Mouse (Mus musculus) left cerebral cortex, adult 11 months (tissue): ENCODE measurements at regions not wholly inside any gene's neighbourhood (a gene's known extent, or its start where the extent isn't known, plus 50 kb on each side); places are given as distances from the start of the nearest gene placed in this dataset.

Source experiments
- DNase-seq: peaks from one replicate; pipeline ENCODE4 v3.0.0; 2022; ENCODE audit warnings: low spot score

GRCm38 (mm10) chr16:95814513-95815118, 112.7 kb downstream of the Ets2 start:
- DNase-seq = no peak

- DNase-seq = no peak
Measured at GRCm38 (mm10) chr16:95811092-95811491, 109.2 kb downstream of the Ets2 start.

GRCm38 (mm10) chr16:95809127-95809876, 107.4 kb downstream of the Ets2 start:
- no peak for DNase-seq

GRCm38 (mm10) chr16:95806510-95806909, 104.6 kb downstream of the Ets2 start:
- no peak for DNase-seq

- DNase-seq = no peak
Measured at GRCm38 (mm10) chr16:95804199-95804598, 102.3 kb downstream of the Ets2 start.

- DNase-seq = no peak
Measured at GRCm38 (mm10) chr16:95802641-95803040, 100.8 kb downstream of the Ets2 start.

- no peak for DNase-seq
Measured at GRCm38 (mm10) chr16:95802207-95802606, 100.3 kb downstream of the Ets2 start.

DNA sequence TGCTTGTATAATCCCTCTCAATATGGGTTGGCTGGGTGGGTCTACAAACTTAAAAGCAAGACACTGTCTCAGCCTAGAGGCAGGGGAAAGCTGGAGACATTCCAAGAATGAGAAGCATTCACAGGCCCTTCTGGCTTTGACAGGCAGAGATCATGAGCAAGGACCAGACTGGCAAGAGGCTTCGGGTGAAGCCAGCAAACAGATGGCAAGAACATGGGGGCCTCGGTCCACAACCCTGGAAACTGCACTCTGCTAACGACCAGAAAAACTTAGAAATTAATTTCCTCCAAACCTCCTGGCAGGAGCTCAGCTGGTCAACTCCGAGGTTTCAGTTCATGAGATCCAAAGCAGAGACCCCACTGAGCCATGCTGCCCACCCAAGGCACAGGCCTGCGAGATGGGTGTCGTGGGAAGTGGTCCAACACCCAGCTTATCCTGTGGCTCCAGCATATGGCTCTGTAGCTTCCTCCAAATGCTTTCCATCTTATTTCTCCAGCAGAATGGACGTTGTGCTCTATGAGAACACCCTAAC, 99.1 kb downstream of the Ets2 start:
- DNase-seq = no peak

GRCm38 (mm10) chr16:95798582-95798981, 96.7 kb downstream of the Ets2 start:
- no peak for DNase-seq

DNA sequence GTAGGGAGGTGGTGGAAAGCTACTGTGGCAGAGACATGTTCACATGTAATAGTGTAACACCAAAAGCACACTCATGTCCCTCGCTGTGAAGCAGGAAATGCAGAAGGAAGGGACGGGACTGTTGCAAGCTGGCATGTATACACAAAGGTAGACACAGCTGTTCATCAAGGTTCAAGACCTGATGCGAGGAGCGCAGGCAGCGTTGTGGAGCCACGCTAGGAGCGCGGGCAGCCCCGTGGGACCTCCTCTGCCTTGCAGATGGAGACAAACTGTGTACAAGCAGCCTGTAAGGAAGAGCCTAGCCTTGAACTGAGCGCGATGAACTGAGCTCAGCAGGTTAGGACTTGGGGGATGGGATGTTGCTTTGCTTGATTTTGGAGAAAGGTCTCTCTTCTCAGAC, 96.2 kb downstream of the Ets2 start:
- DNase-seq = no peak

DNA sequence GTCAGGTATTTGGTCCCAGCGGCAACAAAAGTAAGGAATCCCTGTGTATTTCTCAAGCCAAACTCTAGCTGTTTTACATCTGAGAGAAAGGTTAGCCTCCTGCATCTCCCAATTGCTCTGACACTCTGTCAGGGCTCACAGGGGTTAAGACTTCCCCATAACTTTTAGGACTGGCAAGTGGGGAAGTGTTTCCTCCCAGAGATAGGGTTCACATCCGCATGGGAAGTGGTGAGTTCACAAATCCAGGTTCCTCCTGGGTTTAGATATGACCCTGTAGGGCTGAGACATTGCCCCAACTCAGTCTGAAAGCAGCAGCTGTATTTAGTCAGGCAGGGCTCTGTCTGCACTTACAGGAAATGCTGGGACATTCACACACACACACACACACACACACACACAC, 95.3 kb downstream of the Ets2 start:
- no peak for DNase-seq

- no peak for DNase-seq
Measured at GRCm38 (mm10) chr16:95794876-95795275, 93.0 kb downstream of the Ets2 start.

DNA sequence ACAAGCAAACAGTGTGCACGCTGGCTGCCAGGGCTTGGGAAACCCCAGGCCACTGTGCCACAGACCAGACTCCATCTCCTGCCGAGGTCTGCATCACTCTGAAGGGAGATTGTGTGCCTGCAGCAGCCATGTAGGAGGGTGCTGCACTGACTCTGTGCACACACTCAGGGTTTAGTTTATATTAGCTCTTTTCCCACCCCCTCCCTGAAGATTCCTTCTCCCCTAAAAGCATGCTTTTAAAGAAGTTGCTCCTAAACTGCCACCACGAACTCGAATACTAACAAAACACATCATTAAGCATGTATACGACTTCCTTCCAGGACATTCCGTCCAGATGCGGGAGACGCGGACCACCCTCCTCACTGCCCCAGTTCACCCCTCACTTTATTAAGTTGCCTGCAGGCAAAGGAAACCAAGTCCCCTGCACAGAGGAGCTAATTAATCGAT, 92.4 kb downstream of the Ets2 start:
- DNase-seq = no peak

- no peak for DNase-seq
Measured at GRCm38 (mm10) chr16:95790691-95791090, 88.8 kb downstream of the Ets2 start.

DNA sequence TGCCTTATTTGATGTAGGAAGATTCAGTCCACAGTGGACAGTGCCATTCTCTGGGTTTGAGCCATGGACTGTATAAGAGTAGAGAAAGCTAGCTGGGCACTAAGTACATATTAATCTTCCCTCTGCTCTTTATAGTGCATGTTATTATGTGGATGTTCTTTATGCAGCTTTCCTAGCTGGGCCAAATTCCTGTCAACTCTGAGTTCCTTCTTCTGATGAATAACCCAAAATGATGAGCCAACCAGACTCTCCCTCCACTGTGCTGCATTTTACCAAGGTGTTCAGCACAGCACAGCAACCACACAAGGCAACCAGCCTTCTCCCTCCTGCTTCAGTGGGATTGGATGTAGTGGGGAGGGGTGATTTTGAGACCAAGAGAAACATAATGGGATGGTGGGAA, 87.7 kb downstream of the Ets2 start:
- DNase-seq = no peak

- no peak for DNase-seq
Measured at GRCm38 (mm10) chr16:95781681-95782080, 79.8 kb downstream of the Ets2 start.

DNA sequence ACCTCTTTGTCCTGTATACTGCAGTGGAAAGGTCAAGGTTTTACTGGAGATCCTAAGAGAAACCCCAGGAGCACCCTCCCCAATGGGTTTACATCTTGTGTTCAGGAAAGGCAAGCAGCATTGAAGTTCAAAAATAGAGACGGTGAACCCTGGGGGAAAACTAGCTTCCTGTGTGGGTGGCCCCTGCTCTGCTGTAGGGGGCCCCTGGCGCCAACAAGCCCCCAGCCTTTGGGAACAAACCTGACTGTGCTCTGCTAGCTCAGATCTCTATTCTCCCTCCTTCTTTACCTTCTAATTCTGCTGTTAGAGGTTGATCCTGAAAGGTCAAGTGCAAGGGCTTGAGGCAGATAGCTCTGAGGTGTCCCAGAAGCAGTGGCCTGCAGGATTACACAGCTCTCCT, 78.6 kb downstream of the Ets2 start:
- DNase-seq = no peak

GRCm38 (mm10) chr16:95778845-95779722, 77.2 kb downstream of the Ets2 start:
- DNase-seq = no peak

DNA sequence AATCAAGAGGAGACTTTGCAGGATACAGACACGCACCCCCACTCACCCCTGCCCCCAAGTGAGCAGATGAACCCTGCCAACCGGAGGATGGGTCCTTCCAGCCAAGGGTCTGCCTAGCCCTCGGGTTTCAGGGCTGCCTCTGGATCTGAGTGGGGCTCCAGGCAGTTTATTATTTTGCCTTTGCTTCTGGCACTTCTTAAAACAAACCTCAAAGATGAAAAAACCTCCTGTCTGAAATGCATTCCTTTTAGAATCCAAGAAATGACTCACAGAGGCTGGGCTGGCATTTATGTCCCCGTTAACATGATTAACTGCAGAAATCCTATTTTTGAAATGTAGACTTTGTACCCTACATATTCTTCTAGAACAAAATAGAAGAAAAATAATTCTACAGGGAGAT, 76.3 kb downstream of the Ets2 start:
- DNase-seq = no peak

DNA sequence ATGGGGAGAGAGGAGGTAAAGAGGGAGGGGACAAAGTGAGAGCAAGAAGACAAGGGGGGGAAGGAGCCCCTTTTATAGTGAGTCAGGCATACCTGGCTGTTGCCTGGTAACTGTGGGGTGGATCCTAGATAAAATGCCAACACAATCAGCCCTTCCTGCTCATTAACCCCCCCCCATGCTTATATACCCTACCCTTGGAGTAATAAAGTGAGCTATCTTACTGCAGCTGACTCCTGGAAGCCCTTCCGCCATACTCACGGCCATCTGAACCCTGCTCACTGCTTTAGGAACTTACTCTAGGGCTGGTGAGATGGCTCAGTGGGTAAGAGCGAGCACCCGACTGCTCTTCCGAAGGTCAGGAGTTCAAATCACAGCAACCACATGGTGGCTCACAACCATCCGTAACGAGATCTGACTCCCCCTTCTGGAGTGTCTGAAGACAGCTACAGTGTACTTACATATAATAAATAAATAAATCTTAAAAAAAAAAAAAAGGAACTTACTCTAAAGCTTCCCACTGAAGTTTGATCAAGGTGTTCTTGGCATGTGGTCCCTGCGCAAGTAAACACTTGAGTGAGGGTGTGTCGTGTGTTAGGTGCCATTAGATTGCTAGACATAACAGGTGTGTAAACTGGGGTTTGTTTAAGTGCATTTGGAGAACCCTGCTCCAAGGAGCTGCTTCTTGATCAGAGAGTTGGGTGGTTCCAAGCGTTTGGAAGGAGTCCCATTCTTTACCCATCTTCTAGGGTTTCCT, 74.9 kb downstream of the Ets2 start:
- no peak for DNase-seq

DNA sequence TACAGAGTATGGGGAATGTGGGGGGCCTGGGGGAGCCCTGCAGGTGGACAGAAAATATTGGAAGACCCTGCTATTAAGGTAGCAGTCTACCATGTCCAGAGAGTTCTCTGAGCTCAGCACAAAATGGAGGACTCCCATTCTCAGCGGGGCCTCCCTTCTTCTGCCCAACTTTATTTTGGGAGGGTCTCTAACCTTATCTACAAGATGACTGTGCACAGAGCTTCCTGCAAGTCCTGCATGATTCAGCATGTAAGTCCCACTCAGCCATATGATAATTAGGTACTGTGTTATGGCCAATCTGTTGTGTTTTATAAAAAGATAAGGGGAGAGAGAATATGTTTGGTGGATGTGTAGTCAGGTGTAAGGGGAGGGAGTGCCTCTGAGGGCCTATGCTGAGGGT, 74.1 kb downstream of the Ets2 start:
- no peak for DNase-seq

DNA sequence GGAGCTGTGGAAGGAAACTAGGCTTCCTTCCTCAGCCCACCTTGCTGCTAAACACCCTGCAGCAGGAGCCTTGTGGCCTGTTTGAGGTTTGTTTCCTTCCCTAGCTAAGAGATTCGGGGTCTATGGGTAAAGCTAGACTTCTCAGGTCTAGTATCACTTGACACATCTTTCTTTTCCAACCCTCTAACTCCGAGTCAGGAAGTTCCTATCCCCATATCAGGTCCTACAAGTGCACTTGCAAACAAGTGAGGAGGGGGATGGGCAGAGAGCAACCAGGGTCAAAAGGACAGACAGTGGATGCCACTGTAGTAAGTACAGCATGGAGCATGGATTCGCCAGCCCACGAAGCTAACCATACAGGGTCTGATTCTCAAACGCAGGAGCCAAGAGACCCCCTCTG, 73.5 kb downstream of the Ets2 start:
- DNase-seq = no peak
